Mouse (Mus musculus) cerebellum, adult 2 months (tissue): ENCODE results near the gene Fank1.

Experiments
- CTCF ChIP-seq: fragments of 200-500 bp; IDR thresholded peaks from 2 replicates; pipeline ENCODE4 v1.5.1; 2011; ENCODE audit warnings: low read depth, mild to moderate bottlenecking, control low read depth, low read length, moderate library complexity, borderline replicate concordance; ENCODE audit not compliant: insufficient read depth
- POLR2A ChIP-seq: fragments of 200-500 bp; IDR thresholded peaks from 2 replicates; pipeline ENCODE4 v1.6.1; 2011; ENCODE audit warnings: low read length, control low read depth, borderline replicate concordance; ENCODE audit not compliant: insufficient read depth

- TF ChIP-seq POLR2A: no peak
- no peak for TF ChIP-seq CTCF
These were observed 132.3 kb downstream of the Fank1 start for GRCm38 (mm10) chr7:133908966-133909365.
